Mouse (Mus musculus): ENCODE data around the gene Tysnd1.

DNA sequence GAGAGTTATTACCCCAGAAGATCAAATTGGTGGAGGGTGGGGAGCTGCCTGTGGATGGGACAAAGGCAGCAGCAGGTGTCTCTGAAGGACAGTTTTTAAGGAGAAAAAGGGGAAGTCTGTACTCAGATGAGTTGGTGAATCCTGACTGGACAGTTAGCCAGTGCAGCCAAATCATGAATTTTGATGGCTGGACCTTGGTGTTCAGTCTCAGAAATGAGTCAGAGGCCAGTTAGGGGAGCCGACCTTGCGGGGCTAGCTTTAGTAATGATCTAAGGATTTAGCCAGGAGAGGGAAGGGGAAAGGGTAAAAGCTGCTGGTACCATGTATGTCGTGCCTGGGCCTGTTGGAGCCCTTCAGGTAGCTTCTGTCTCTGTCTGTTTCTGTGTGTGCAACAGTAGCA, 18.3 kb downstream of the Tysnd1 start:
- TF ChIP-seq GATA1 (IDR thresholded peaks at IDR 0.05; ENCODE audit: low read length) (no peak), TAL1 (IDR thresholded peaks at IDR 0.05; ENCODE audit: low read length) (no peak)

Measured in erythroblast, embryonic 14.5 days (primary cell).